Comparison of ENCODE assay signal across 8 mouse cellular contexts in genomic region chr11:74898517-74898827, GRCm38 (mm10). TPM values are rescaled to one million over a fixed set of nuclear protein-coding genes. Genes with fewer than 3 reads are reported as not detected.
A peak's percentile ranks its signal among the peaks of the same experiment; 100 is the strongest.
DNase-seq lines count a peak whose midpoint lies in the region; ATAC-seq lines count a peak whose summit lies in the region.

No protein-coding gene starts in this region.

- no peak for ATAC-seq in liver, embryonic 12.5 days

- whole genome bisulfite sequencing in heart, embryonic 10.5 days = under 1% methylated on average over 7 of the region's 7 CpGs
- WGBS in liver, embryonic 12.5 days (ENCODE audit: insufficient replicate concordance) = 0% methylated on average over 7 of the region's 7 CpGs

- H3K9me3 ChIP-seq in heart, embryonic 10.5 days = no peaks in the 10 kb centered on the region
- H3K9me3 ChIP-seq in liver, embryonic 12.5 days (replicated peaks) = no peaks in the 10 kb centered on the region

- H3K27ac ChIP-seq in heart, embryonic 10.5 days = peak overlapping the region; percentile 89
- peak overlapping the region; percentile 81 for H3K27ac ChIP-seq in liver, embryonic 12.5 days

- DNase-seq in heart, embryonic 10.5 days (ENCODE audit: low spot score) = no peak
- DNase-seq in heart, postnatal 36 days = no peak
- peak; percentile 5 for DNase-seq in thymus, postnatal 14 days
- DNase-seq in thymus, postnatal 36 days = no peak
- DNase-seq in frontal cortex, postnatal 36 days (ENCODE audit: low spot score in 2 of 2) = no peak
- no peak for DNase-seq in urinary bladder, postnatal 25 days (ENCODE audit: low spot score)
- no peak for DNase-seq in spleen, postnatal 10 days (ENCODE audit: low spot score in 2 of 2)

- H3K4me1 ChIP-seq in heart, embryonic 10.5 days = peaks cover 19% of the 10 kb centered on the region
- H3K4me1 ChIP-seq in liver, embryonic 12.5 days = peaks cover 43% of the 10 kb centered on the region

- no peaks in the 10 kb centered on the region for H3K27me3 ChIP-seq in heart, embryonic 10.5 days (ENCODE audit: insufficient read depth, poor library complexity, severe bottlenecking)
- no peaks in the 10 kb centered on the region for H3K27me3 ChIP-seq in liver, embryonic 12.5 days (replicated peaks)

- intact Hi-C loops in heart, postnatal 36 days (cut with DNase I) = no loop called here

- peak overlapping the region; percentile 90 for H3K4me3 ChIP-seq in heart, embryonic 10.5 days
- H3K4me3 ChIP-seq in liver, embryonic 12.5 days = peak overlapping the region; percentile 84

- H3K4me2 ChIP-seq in liver, embryonic 12.5 days = peak overlapping the region; percentile 100

- peaks cover 43% of the 10 kb centered on the region for H3K36me3 ChIP-seq in heart, embryonic 10.5 days
- peaks cover 46% of the 10 kb centered on the region for H3K36me3 ChIP-seq in liver, embryonic 12.5 days

- H3K9ac ChIP-seq in liver, embryonic 12.5 days = peak overlapping the region; percentile 84

RNA-seq across cellular contexts. Expression of gene Tsr1, which starts 0.6 kb away (rescaled TPM):
- 41.0 and 52.7 TPM in 2 replicates for polyA plus RNA-seq in heart, embryonic 10.5 days (2016; fragmentation: Nextera tagmentation; extraction: Ambion mirVana)
- 10 to 100 TPM; 19.7 to 20.2 TPM for total RNA-seq in heart, postnatal 36 days (2021)
- polyA plus RNA-seq in liver, embryonic 12.5 days (2016; fragmentation: Nextera tagmentation; extraction: Ambion mirVana) = 45.5 and 47.1 TPM in 2 replicates

RNA-seq across cellular contexts. Expression of gene Sgsm2, which starts 1.6 kb away (rescaled TPM):
- polyA plus RNA-seq in heart, embryonic 10.5 days (2016; fragmentation: Nextera tagmentation; extraction: Ambion mirVana) = 5.5 and 5.8 TPM in 2 replicates
- total RNA-seq in heart, postnatal 36 days (2021) = 1 to 10 TPM; 6.1 to 6.2 TPM
- 2.6 and 2.9 TPM in 2 replicates for polyA plus RNA-seq in liver, embryonic 12.5 days (2016; fragmentation: Nextera tagmentation; extraction: Ambion mirVana)

RNA-seq across cellular contexts. Expression of gene Smg6, which starts 27.2 kb away (rescaled TPM):
- polyA plus RNA-seq in heart, embryonic 10.5 days (2016; fragmentation: Nextera tagmentation; extraction: Ambion mirVana) = 11.8 and 14.0 TPM in 2 replicates
- 10 to 100 TPM; 18.2 to 21.0 TPM for total RNA-seq in heart, postnatal 36 days (2021)
- 7.7 and 7.8 TPM in 2 replicates for polyA plus RNA-seq in liver, embryonic 12.5 days (2016; fragmentation: Nextera tagmentation; extraction: Ambion mirVana)

RNA-seq across cellular contexts. Expression of gene Srr, which starts 27.3 kb away (rescaled TPM):
- 16.9 and 17.0 TPM in 2 replicates for polyA plus RNA-seq in heart, embryonic 10.5 days (2016; fragmentation: Nextera tagmentation; extraction: Ambion mirVana)
- 10 to 100 TPM; 27.1 to 28.6 TPM for total RNA-seq in heart, postnatal 36 days (2021)
- polyA plus RNA-seq in liver, embryonic 12.5 days (2016; fragmentation: Nextera tagmentation; extraction: Ambion mirVana) = 4.9 and 6.5 TPM in 2 replicates
